In genomic region chr10:119430240-119430639, GRCm38 (mm10) we compare ENCODE assay signal across 31 mouse cellular contexts. TPM values are rescaled to one million over a fixed set of nuclear protein-coding genes. Genes with fewer than 3 reads are reported as not detected.
"Had no signal": no experiment of that assay in that cellular context is flagged by ENCODE, and none has a peak within 500 bp of the region (broad histone marks: within the 10 kb centered on the region; RNA-seq: fewer than 3 reads in every experiment).

No protein-coding gene starts in this region.

- DNase-seq: heart, postnatal 10 days; heart, postnatal 14 days; heart, postnatal 36 days; heart, postnatal 4 days; kidney, adult 11 months; kidney, adult 2 months; kidney, adult 8-10 months; kidney, adult 9 months; kidney, postnatal 10 days; kidney, postnatal 14 days; kidney, postnatal 25 days; kidney, postnatal 36 days; kidney, postnatal 4 days; layer of hippocampus, adult 9-11 months; layer of hippocampus, postnatal 36 days had no signal

- H3K27ac ChIP-seq: heart, embryonic 13.5 days; heart, embryonic 15.5 days; hindbrain, embryonic 10.5 days; hindbrain, embryonic 12.5 days; hindbrain, embryonic 13.5 days; hindbrain, embryonic 14.5 days; hindbrain, embryonic 15.5 days; hindbrain, postnatal 0 days; intestine, embryonic 15.5 days; kidney, embryonic 15.5 days; kidney, postnatal 0 days; layer of hippocampus, adult 2 months; left cerebral cortex, adult 2 months had no signal

- H3K4me2 ChIP-seq: heart, embryonic 11.5 days; heart, embryonic 12.5 days; heart, embryonic 13.5 days; heart, embryonic 15.5 days; hindbrain, embryonic 12.5 days; hindbrain, embryonic 13.5 days; hindbrain, embryonic 14.5 days; hindbrain, embryonic 15.5 days; intestine, embryonic 15.5 days; kidney, embryonic 15.5 days had no signal

- H3K36me3 ChIP-seq: heart, embryonic 12.5 days; heart, embryonic 13.5 days; heart, embryonic 15.5 days; hindbrain, embryonic 10.5 days; hindbrain, embryonic 12.5 days; hindbrain, embryonic 13.5 days; hindbrain, embryonic 15.5 days; intestine, embryonic 15.5 days; kidney, embryonic 15.5 days had no signal

- H3K9ac ChIP-seq: heart, embryonic 12.5 days; heart, embryonic 13.5 days; heart, embryonic 15.5 days; hindbrain, embryonic 12.5 days; hindbrain, embryonic 13.5 days; hindbrain, embryonic 14.5 days; hindbrain, embryonic 15.5 days; intestine, embryonic 15.5 days; kidney, embryonic 15.5 days had no signal

- H3K27me3 ChIP-seq: heart, embryonic 12.5 days; heart, embryonic 13.5 days; heart, embryonic 15.5 days; hindbrain, embryonic 12.5 days; hindbrain, embryonic 13.5 days; hindbrain, embryonic 15.5 days; intestine, embryonic 15.5 days; kidney, embryonic 15.5 days had no signal

- H3K4me1 ChIP-seq: heart, embryonic 12.5 days; heart, embryonic 13.5 days; heart, embryonic 15.5 days; hindbrain, embryonic 13.5 days; hindbrain, embryonic 15.5 days; intestine, embryonic 15.5 days; kidney, embryonic 15.5 days had no signal

- H3K9me3 ChIP-seq: heart, embryonic 13.5 days; heart, embryonic 15.5 days; hindbrain, embryonic 10.5 days; hindbrain, embryonic 12.5 days; hindbrain, embryonic 13.5 days; hindbrain, embryonic 15.5 days; intestine, embryonic 15.5 days; kidney, embryonic 15.5 days had no signal

- H3K4me3 ChIP-seq: heart, embryonic 12.5 days; heart, embryonic 13.5 days; heart, embryonic 15.5 days; hindbrain, embryonic 10.5 days; hindbrain, embryonic 12.5 days; hindbrain, embryonic 13.5 days; hindbrain, embryonic 15.5 days; intestine, embryonic 15.5 days; kidney, embryonic 15.5 days; layer of hippocampus, adult 2 months; left cerebral cortex, adult 2 months had no signal

RNA-seq across cellular contexts. Expression of gene Grip1, which starts 23.4 kb away (rescaled TPM):
- total RNA-seq: hematopoietic stem cell, adult 5-6 weeks had no signal
